ENCODE assay signal across 28 mouse cellular contexts in genomic region chr5:12442176-12443105, GRCm38 (mm10). TPM values are rescaled to one million over a fixed set of nuclear protein-coding genes. Genes with fewer than 3 reads are reported as not detected.
DNase-seq lines count a peak whose midpoint lies in the region; ATAC-seq lines count a peak whose summit lies in the region.
"Had no signal": no experiment of that assay in that cellular context is flagged by ENCODE, and none has a peak within 500 bp of the region (broad histone marks: within the 10 kb centered on the region; RNA-seq: fewer than 3 reads in every experiment).

No protein-coding gene starts in this region.

- no peak for DNase-seq in hindbrain, embryonic 11.5 days (ENCODE audit: low spot score)
- no peak for DNase-seq in hindbrain, embryonic 10.5 days (ENCODE audit: low spot score)
- DNase-seq in neural tube, embryonic 11.5 days (ENCODE audit: low spot score) = peak; percentile 12
- no peak for DNase-seq in neural tube, embryonic 10.5 days (ENCODE audit: extremely low spot score, low spot score)
- peak; percentile 71 for DNase-seq in mesoderm, embryonic 11.5 days (ENCODE audit: low read depth, low spot score)
- DNase-seq in right cerebral cortex, postnatal 25 days = no peak
- DNase-seq in heart, adult 18-20 months = no peak
- DNase-seq in ovary, postnatal 10 days (ENCODE audit: low spot score) = no peak
- DNase-seq: adrenal gland, postnatal 25 days; cerebellum, adult 8-10 months; cerebellum, postnatal 36 days; forebrain, postnatal 0 days; heart, postnatal 36 days; kidney, postnatal 36 days; layer of hippocampus, postnatal 36 days; lung, postnatal 36 days; right cerebral cortex, postnatal 4 days; thymus, adult 2 months; thymus, postnatal 4 days had no signal

- no peaks in the 10 kb centered on the region for H3K4me1 ChIP-seq in hindbrain, embryonic 11.5 days (replicated peaks; ENCODE audit: control insufficient read depth, insufficient read depth, low read length)
- H3K4me1 ChIP-seq in hindbrain, embryonic 10.5 days (replicated peaks) = no peaks in the 10 kb centered on the region
- H3K4me1 ChIP-seq in neural tube, embryonic 11.5 days (ENCODE audit: control insufficient read depth, insufficient read depth, low read length) = no peaks in the 10 kb centered on the region
- H3K4me1 ChIP-seq: embryonic facial prominence, embryonic 12.5 days; heart, embryonic 15.5 days; liver, embryonic 15.5 days; lung, embryonic 15.5 days; megakaryocyte, embryonic 14.5 days; stomach, embryonic 15.5 days had no signal

- no peak overlapping the region for H3K9ac ChIP-seq in hindbrain, embryonic 11.5 days (ENCODE audit: low read depth, low read length)
- H3K9ac ChIP-seq in neural tube, embryonic 11.5 days (ENCODE audit: low read length) = no peak overlapping the region
- H3K9ac ChIP-seq: embryonic facial prominence, embryonic 12.5 days; forebrain, postnatal 0 days; heart, embryonic 15.5 days; limb, embryonic 15.5 days; liver, embryonic 15.5 days; lung, embryonic 15.5 days; stomach, embryonic 15.5 days had no signal

- no peaks in the 10 kb centered on the region for H3K27me3 ChIP-seq in hindbrain, embryonic 11.5 days (ENCODE audit: control insufficient read depth, insufficient read depth, low read length)
- no peaks in the 10 kb centered on the region for H3K27me3 ChIP-seq in hindbrain, embryonic 10.5 days (ENCODE audit: insufficient read depth, poor library complexity, severe bottlenecking)
- H3K27me3 ChIP-seq in neural tube, embryonic 11.5 days (ENCODE audit: control insufficient read depth, insufficient read depth, low read length) = no peaks in the 10 kb centered on the region
- H3K27me3 ChIP-seq: heart, embryonic 15.5 days; limb, embryonic 15.5 days; liver, embryonic 15.5 days; lung, embryonic 15.5 days; megakaryocyte, embryonic 14.5 days; stomach, embryonic 15.5 days had no signal

- H3K4me2 ChIP-seq in hindbrain, embryonic 11.5 days (replicated peaks; ENCODE audit: low read depth, low read length) = no peak overlapping the region
- no peak overlapping the region for H3K4me2 ChIP-seq in neural tube, embryonic 11.5 days (ENCODE audit: low read depth)
- H3K4me2 ChIP-seq: embryonic facial prominence, embryonic 12.5 days; heart, embryonic 15.5 days; limb, embryonic 15.5 days; liver, embryonic 15.5 days; lung, embryonic 15.5 days; stomach, embryonic 15.5 days had no signal

- H3K36me3 ChIP-seq in hindbrain, embryonic 11.5 days (ENCODE audit: control insufficient read depth, insufficient read depth, low read length) = no peaks in the 10 kb centered on the region
- H3K36me3 ChIP-seq in hindbrain, embryonic 10.5 days = no peaks in the 10 kb centered on the region
- H3K36me3 ChIP-seq in neural tube, embryonic 11.5 days (ENCODE audit: control insufficient read depth, insufficient read depth, low read length) = no peaks in the 10 kb centered on the region
- H3K36me3 ChIP-seq: embryonic facial prominence, embryonic 12.5 days; heart, embryonic 15.5 days; limb, embryonic 15.5 days; liver, embryonic 15.5 days; lung, embryonic 15.5 days; stomach, embryonic 15.5 days had no signal

- 74% methylated on average over 7 of the region's 7 CpGs for WGBS in hindbrain, embryonic 11.5 days
- WGBS in hindbrain, embryonic 10.5 days = 88% methylated on average over 7 of the region's 7 CpGs
- WGBS in neural tube, embryonic 11.5 days = 52% methylated on average over 7 of the region's 7 CpGs

- no peaks in the 10 kb centered on the region for H3K9me3 ChIP-seq in hindbrain, embryonic 11.5 days (ENCODE audit: control insufficient read depth, low read length)
- no peaks in the 10 kb centered on the region for H3K9me3 ChIP-seq in hindbrain, embryonic 10.5 days
- H3K9me3 ChIP-seq in neural tube, embryonic 11.5 days (ENCODE audit: control insufficient read depth, low read length) = no peaks in the 10 kb centered on the region
- H3K9me3 ChIP-seq: embryonic facial prominence, embryonic 12.5 days; heart, embryonic 15.5 days; limb, embryonic 15.5 days; liver, embryonic 15.5 days; lung, embryonic 15.5 days; megakaryocyte, embryonic 14.5 days; stomach, embryonic 15.5 days had no signal

- H3K27ac ChIP-seq in hindbrain, embryonic 11.5 days (ENCODE audit: low read depth, low read length) = no peak overlapping the region
- H3K27ac ChIP-seq in hindbrain, embryonic 10.5 days = no peak overlapping the region
- H3K27ac ChIP-seq in neural tube, embryonic 11.5 days (ENCODE audit: low read depth, low read length) = no peak overlapping the region
- H3K27ac ChIP-seq: embryonic facial prominence, embryonic 12.5 days; heart, embryonic 15.5 days; hindbrain, postnatal 0 days; limb, embryonic 15.5 days; liver, embryonic 15.5 days; lung, embryonic 15.5 days; stomach, embryonic 15.5 days had no signal

- peak; percentile 40; the same call in 1 of the 2 replicates for ATAC-seq in hindbrain, embryonic 11.5 days (ENCODE audit: low FRiP score)
- ATAC-seq in neural tube, embryonic 11.5 days (ENCODE audit: insufficient read depth, low FRiP score, low TSS enrichment) = peak; percentile 52
- ATAC-seq: forebrain, postnatal 0 days; hindbrain, postnatal 0 days; intestine, embryonic 16.5 days had no signal

- no peak overlapping the region for H3K4me3 ChIP-seq in hindbrain, embryonic 11.5 days (ENCODE audit: low read depth, low read length)
- no peak overlapping the region for H3K4me3 ChIP-seq in hindbrain, embryonic 10.5 days
- H3K4me3 ChIP-seq in neural tube, embryonic 11.5 days (ENCODE audit: low read depth, low read length) = no peak overlapping the region
- H3K4me3 ChIP-seq: embryonic facial prominence, embryonic 12.5 days; heart, embryonic 15.5 days; limb, embryonic 15.5 days; liver, embryonic 15.5 days; lung, embryonic 15.5 days; megakaryocyte, embryonic 14.5 days; stomach, embryonic 15.5 days had no signal

RNA-seq across cellular contexts. Expression of gene Sema3d, which starts 59.3 kb away (rescaled TPM):
- polyA plus RNA-seq in hindbrain, embryonic 11.5 days (2014; fragmentation: Nextera tagmentation; extraction: Ambion mirVana) = 4.3 and 5.5 TPM in 2 replicates
- 3.4 and 4.2 TPM in 2 replicates for polyA plus RNA-seq in hindbrain, embryonic 10.5 days (2016; fragmentation: Nextera tagmentation; extraction: Ambion mirVana)
- polyA plus RNA-seq in neural tube, embryonic 11.5 days (2014; fragmentation: Nextera tagmentation; extraction: Ambion mirVana) = 7.7 and 10.0 TPM in 2 replicates
- total RNA-seq in heart, adult 18-20 months (2021) = 1 to 10 TPM; 2.8 to 5.1 TPM

Comparison
In these comparisons a context has a peak if more than half of its experiments do, and no peak if none do; other contexts are left out.
1. DNase-seq: peak in neural tube, embryonic 11.5 days (single experiment) and mesoderm, embryonic 11.5 days (single experiment); none in hindbrain, embryonic 11.5 days (single experiment), hindbrain, embryonic 10.5 days (single experiment), neural tube, embryonic 10.5 days (single experiment), right cerebral cortex, postnatal 25 days (single experiment), heart, adult 18-20 months (0 of 2) and ovary, postnatal 10 days (single experiment).